Mouse (Mus musculus): ENCODE measurements around the gene Spata7. TPM values are rescaled to one million over a fixed set of nuclear protein-coding genes. Genes with fewer than 3 reads are reported as not detected.
"Not testable (repeated sequence)": the region's sequence is repeated elsewhere in the genome, so short reads cannot be mapped to it uniquely, and the experiment has no call there.

Spata7 gene
- total RNA-seq (2015) (7.0 and 9.5 TPM in 2 replicates), total RNA-seq (2017) (5.7 and 6.6 TPM in 2 replicates)

DNA sequence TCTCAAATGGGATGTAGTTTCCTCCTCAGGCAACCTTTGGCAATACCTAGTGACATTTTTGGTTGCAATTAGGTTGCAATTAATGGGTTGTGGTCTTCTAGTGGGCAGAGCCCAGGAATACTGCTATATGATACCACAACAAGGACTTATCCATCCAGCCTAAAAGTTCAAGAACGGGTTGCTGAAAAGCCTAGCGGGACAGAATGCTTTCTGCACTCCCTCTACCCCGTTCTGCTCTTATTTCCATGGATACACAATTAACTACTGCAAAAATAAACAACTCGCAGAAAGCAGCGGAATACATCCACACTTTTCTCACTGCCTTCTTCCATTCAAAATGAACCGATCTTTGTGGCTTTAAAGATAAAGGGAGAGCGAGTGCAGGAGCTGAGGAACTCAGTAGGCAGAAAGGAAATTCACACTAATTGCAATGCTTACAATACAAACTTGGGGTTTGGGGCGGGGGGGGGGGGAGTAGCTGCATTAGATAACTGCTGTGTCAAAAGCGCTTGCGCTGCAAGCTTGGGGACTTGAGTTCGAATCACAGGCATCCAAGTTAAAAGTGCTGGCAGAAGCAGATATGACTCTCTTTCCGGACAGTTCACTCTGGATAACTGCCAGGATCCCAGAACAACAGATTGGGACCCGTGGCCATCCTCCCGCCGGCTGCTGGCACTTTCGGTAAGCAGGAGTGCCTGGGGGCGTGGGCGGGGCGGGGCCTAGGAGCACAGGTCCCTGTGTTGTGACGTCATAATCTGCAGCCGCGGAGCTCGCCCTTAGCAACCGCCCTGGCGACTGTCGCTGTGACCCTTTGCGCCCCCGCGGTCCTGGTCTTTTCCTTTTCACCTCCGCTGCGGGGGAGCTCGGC is at the start of gene Spata7:
Spata7 (plus strand) TSS at position 766 of the 868 bp plus-strand sequence.
- ATAC-seq (replicated peaks; ENCODE audit: poor library complexity), result peak; percentile 99

- ATAC-seq (replicated peaks; ENCODE audit: poor library complexity), result peak; percentile 61
Measured at GRCm38 (mm10) chr12:98585302-98585701, 42.7 kb upstream of the Spata7 start.

DNA sequence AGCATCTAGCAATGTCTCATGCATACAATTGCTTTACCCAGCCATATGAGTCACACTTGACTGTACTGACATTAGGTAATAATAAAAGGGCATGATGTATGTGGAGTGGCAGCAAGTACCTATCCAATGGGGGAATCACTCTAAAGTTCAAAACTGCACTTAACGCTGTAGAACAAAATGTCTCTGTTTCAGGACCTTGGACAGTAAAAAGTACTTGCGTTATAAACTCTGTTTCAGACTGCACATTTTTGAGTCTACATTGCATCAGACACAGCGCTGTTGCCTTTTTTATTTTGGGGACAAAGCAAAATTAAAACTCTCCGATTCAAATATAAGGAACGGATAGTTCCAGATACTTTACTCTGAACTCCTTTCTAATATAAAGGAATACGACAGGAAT is 39.4 kb upstream of the Spata7 start:
- ATAC-seq (replicated peaks; ENCODE audit: poor library complexity), result no peak

GRCm38 (mm10) chr12:98591016-98591415 is 36.9 kb upstream of the Spata7 start:
- ATAC-seq (replicated peaks; ENCODE audit: poor library complexity), result no peak

DNA sequence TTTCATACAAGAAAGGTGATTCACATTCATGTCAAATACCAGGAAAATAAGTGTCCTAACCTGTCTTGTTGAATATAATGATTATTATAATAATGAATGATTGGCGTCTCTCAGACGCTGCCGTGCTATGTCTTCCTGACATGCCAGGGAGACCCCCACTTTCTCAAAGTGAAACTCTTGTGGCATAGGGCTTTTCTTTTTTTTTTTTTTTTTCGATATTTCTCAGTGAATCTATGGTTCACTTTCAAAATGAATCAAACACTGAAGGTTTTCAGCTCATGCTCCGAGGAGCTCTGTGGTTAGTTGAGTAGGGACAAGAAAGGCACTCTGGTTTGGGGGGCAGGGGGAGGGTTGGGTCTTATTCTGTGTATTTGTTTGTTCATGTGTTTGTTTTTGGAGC is 27.1 kb upstream of the Spata7 start:
- no peak for ATAC-seq (replicated peaks; ENCODE audit: poor library complexity)

DNA sequence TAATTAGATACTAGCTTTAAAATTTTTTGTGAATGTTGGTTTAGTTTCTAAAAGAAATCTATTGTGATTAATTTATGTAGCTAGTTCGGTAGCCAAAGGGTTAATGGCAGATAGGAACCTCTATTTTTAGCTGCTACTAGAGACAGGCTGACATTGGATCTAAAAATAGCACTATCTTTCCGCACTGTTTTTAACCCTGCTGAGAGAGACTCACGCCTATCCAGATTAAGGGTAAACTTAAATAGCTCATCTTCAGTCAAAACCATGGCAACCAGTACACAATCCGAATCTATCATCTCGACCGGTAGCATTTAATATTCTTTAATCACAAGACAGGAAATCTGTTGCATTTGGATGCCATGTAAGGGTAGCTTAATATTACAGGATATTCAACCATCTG is 25.8 kb upstream of the Spata7 start:
- no peak for ATAC-seq (replicated peaks; ENCODE audit: poor library complexity)

- ATAC-seq (replicated peaks; ENCODE audit: poor library complexity), result no peak
Measured at GRCm38 (mm10) chr12:98605264-98605663, 22.7 kb upstream of the Spata7 start.

GRCm38 (mm10) chr12:98606595-98607290 is 21.2 kb upstream of the Spata7 start:
- ATAC-seq (replicated peaks; ENCODE audit: poor library complexity), result peak; percentile 98

- ATAC-seq (replicated peaks; ENCODE audit: poor library complexity), result no peak
Measured at GRCm38 (mm10) chr12:98610341-98610740, 17.6 kb upstream of the Spata7 start.

DNA sequence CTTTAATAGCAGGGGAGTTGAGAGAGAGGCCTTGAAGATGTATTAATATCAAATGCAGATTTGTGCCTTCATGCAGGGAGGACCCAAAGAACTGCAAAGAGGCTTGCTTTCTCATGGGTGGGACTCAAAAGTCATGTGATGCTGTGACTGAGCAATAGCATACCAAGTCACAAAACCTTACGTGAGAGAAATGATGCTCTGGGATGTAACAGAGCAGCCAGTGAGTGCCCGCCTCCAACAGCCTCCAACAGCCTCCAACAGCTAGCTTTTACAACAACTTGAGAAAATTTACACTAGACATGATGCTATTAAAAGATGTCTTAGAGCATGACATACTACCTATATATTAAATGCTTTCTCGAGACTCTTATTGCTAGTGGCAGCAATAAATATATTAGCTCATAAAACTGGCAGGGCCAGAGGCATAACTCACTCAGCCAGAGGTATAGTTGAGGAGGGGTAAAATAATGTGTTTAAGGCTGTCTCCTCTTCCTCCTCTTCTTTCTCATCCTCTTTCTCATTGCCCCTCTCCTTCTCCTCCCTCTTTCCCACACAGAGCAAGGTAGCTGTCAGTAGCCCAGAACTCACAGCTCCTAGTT is 12.9 kb upstream of the Spata7 start:
- no peak for ATAC-seq (replicated peaks; ENCODE audit: poor library complexity)

- peak; percentile 42; the same call in 1 of the 2 replicates for ATAC-seq (replicated peaks; ENCODE audit: poor library complexity)
Measured at GRCm38 (mm10) chr12:98615746-98616145, 12.2 kb upstream of the Spata7 start.

- no peak for ATAC-seq (replicated peaks; ENCODE audit: poor library complexity)
Measured at GRCm38 (mm10) chr12:98619496-98619895, 8.5 kb upstream of the Spata7 start.

DNA sequence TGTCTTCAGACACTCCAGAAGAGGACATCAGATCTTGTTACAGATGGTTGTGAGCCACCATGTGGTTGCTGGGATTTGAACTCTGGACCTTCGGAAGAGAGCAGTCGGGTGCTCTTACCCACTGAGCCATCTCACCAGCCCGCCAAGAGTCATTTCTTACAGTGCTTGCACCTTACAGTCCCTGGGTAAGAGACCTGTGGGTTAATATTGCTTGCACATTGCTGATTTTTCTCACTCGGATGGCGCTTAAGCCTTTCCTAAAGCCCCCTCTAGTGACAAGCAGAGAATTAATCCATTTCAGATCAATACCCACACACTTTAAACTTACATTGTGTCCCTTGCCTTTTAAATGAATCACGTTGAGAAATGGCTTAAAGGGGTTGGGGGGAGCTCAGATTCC is 7.0 kb upstream of the Spata7 start:
- not testable (repeated sequence) for ATAC-seq (replicated peaks; ENCODE audit: poor library complexity)

DNA sequence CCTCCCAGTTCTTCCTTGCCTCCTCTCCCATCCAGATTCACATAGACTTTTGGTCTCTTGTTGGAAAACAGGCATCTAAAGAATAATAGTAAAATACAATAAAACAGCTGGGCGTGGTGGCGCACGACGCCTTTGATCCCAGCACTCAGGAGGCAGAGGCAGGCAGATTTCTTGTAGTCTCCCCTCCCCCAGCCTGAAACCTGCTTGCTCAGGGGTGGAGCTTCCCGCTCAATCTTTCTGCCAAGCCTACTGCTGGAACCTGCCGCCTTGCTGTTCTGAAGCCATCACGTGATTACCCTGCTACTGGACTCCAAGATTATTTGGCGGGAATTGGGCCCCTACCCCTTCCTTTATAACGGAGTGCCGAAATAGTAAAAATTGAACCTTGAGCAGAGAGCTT is 4.7 kb upstream of the Spata7 start:
- ATAC-seq (replicated peaks; ENCODE audit: poor library complexity), result not testable (repeated sequence)

GRCm38 (mm10) chr12:98628260-98628970 is 458 bp downstream of the Spata7 start:
- peak; percentile 80 for ATAC-seq (replicated peaks; ENCODE audit: poor library complexity)

- peak; percentile 64; the same call in 1 of the 2 replicates for ATAC-seq (replicated peaks; ENCODE audit: poor library complexity)
Measured at GRCm38 (mm10) chr12:98644852-98645251, 16.9 kb downstream of the Spata7 start.

DNA sequence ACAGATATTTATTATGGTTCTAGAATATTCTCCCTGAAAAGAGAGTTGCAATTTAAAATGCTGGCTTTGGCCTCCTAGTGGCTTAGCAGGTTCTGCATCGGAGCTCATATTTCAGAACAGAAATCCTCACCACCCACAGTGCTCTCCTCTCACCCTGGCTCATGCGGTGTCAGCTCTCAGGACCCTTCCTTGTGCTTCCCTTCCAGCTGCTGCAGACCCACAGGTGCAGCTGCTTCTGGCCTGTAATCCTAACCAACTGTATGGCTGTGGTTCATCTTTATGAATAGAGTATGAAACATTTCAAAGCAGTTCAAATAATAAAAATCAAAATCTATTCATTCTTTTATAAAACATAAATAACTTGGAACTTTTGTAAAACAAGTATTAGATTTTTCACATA is 28.9 kb downstream of the Spata7 start:
- no peak for ATAC-seq (replicated peaks; ENCODE audit: poor library complexity)

GRCm38 (mm10) chr12:98662617-98663016 is 34.7 kb downstream of the Spata7 start:
- no peak for ATAC-seq (replicated peaks; ENCODE audit: poor library complexity)

DNA sequence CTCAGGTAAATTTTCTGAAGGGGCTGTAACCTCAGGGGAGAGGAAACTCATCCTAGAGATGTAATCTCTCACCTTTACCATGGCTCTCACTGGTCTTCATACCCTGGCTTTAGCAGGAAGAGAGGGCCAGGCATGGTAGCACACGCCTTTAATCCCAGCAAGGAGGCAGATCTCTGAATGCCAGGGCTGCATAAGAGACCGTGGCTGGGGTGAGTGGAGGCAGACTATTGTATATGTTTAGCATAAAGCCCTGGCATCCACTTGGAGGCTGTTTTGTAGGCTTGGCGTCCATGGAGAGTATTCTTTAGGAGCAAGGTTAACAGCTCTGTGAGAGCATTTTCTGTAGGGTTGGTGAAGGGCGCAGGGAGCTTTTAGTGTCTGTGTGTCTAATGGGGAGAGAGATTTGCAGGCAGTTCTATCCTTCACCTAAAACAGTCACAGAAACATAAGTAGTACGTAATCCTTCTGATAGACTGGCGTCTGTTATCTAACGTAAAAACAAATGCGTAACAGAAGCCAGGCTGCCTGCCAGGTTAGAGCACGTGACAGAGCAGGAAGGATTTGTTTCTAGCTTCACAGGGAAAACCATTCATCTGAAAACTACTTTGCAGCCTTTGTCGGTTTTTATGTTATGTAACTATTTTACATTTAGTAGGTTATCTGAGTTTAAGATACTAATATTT is 40.3 kb downstream of the Spata7 start:
- peak; percentile 86 for ATAC-seq (replicated peaks; ENCODE audit: poor library complexity)

GRCm38 (mm10) chr12:98669086-98669485 is 41.1 kb downstream of the Spata7 start:
- ATAC-seq (replicated peaks; ENCODE audit: poor library complexity), result no peak

All from megakaryocyte progenitor cell, adult 5-6 weeks (primary cell).